Mouse (Mus musculus) liver, adult 2 months (tissue): ENCODE results near the gene Ccdc81. TPM values are rescaled to one million over a fixed set of nuclear protein-coding genes. Genes with fewer than 3 reads are reported as not detected.

Experiments
- DNase-seq: peaks from one replicate; pipeline ENCODE4 v3.0.0-alpha.2; 2011; ENCODE audit warnings: low read depth, low spot score; ENCODE audit errors: extremely low read depth
- H3K27ac ChIP-seq: fragments of 200-500 bp; replicated peaks from 2 replicates; pipeline ENCODE4 v1.5.1; 2012; ENCODE audit warnings: low read depth, mild to moderate bottlenecking, control low read depth, inconsistent platforms, low read length; ENCODE audit not compliant: insufficient read depth
- H3K27me3 ChIP-seq: fragments of 200-500 bp; 2 replicates; pipeline ENCODE4 v1.6.1; 2012; ENCODE audit warnings: mild to moderate bottlenecking, moderate library complexity, low read length, inconsistent platforms; ENCODE audit not compliant: control insufficient read depth, insufficient read depth
- H3K36me3 ChIP-seq: fragments of 200-500 bp; 2 replicates; pipeline ENCODE4 v1.6.1; 2012; ENCODE audit warnings: low read length, inconsistent platforms; ENCODE audit not compliant: control insufficient read depth, insufficient read depth
- H3K4me1 ChIP-seq: fragments of 200-500 bp; 2 replicates; pipeline ENCODE4 v1.6.1; 2011; ENCODE audit warnings: low read length; ENCODE audit not compliant: control insufficient read depth, insufficient read depth
- H3K4me3 ChIP-seq: fragments of 200-500 bp; 2 replicates; pipeline ENCODE4 v1.5.1; 2011; ENCODE audit warnings: low read depth, mild to moderate bottlenecking, control low read depth, low read length, moderate library complexity; ENCODE audit not compliant: insufficient read depth
- H3K79me2 ChIP-seq: fragments of 200-500 bp; 2 replicates; pipeline ENCODE4 v1.6.1; 2012; ENCODE audit warnings: inconsistent platforms, mild to moderate bottlenecking, low read length, moderate library complexity; ENCODE audit not compliant: control insufficient read depth, insufficient read depth
- H3K9ac ChIP-seq: fragments of 200-500 bp; 2 replicates; pipeline ENCODE4 v1.6.1; 2012; ENCODE audit warnings: low read depth, mild to moderate bottlenecking, control low read depth, inconsistent platforms, low read length
- CTCF ChIP-seq: fragments of 200-500 bp; IDR thresholded peaks from 2 replicates; pipeline ENCODE4 v1.5.1; 2011; ENCODE audit warnings: low read depth, low read length, control low read depth
- POLR2A ChIP-seq: fragments of 200-500 bp; IDR thresholded peaks from 2 replicates; pipeline ENCODE4 v1.6.1; 2011; ENCODE audit warnings: low read length, control low read depth; ENCODE audit not compliant: insufficient read depth; ENCODE audit errors: extremely low read depth
- WGBS: fragments of 180-500 bp; shearing (Covaris S2); methylation state at CpG from one replicate; pipeline ENCODE4 v1.1.7; 2018; 5-methylcytosine and 5-hydroxymethylcytosine counted together
- polyA plus RNA-seq: library from polyadenylated mRNA; depleted of rRNA; stranded (reverse); fragments of >200 nt; gene quantifications from 2 replicates; pipeline ENCODE4 v1.2.3, GENCODE M21; 2012
- total RNA-seq: library from RNA; depleted of rRNA; stranded (reverse); fragments of >200 nt; gene quantifications from 2 replicates; pipeline ENCODE4 v1.2.3, GENCODE M21; 2014

The Ccdc81 gene
- total and polyA plus RNA-seq, 2 experiments: not detected

DNA sequence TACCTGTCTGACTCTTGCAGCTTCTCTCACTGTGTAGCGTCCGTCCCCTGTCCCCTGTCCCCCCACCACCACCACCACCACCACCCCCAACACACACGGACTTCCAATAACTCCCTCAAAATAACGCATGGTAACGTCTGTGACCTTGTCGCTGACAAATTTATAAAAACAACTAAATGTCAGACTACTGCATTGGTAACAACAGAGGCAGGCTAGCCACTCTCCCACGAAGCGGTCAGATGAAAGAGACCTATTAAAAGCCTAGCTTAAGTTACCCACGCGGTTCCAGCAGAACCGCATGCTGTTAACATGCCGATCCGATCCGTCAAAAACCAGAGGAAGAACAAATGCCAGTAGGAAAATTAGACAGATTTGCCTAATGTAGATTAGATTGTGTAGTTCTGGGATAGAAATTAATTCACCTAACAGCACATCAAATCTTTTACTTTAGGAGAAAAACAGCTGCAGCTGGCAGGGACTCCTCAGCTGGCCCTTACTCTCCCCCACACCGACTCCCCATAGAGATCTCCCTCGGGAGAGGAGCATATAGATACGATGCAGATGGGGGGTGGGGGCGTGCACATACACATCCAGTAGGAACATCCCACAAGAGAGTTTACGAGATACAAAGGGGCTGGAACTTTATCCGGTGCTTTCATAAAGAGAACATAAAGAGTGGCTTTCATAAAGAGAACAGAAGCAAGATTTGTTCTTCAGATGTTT, 5.6 kb upstream of the Ccdc81 start:
- Histone ChIP-seq H3K79me2 (no peaks in the 10 kb centered on the region), H3K4me1 (no peaks in the 10 kb centered on the region), H3K4me3 (no peak overlapping the region), H3K36me3 (no peaks in the 10 kb centered on the region), H3K9ac (no peak overlapping the region), H3K27ac (no peak overlapping the region), H3K27me3 (no peaks in the 10 kb centered on the region)
- DNase-seq: no peak
- TF ChIP-seq CTCF (no peak), POLR2A (no peak)
- WGBS: 78% methylated on average over 20 of the region's 20 CpGs

DNA sequence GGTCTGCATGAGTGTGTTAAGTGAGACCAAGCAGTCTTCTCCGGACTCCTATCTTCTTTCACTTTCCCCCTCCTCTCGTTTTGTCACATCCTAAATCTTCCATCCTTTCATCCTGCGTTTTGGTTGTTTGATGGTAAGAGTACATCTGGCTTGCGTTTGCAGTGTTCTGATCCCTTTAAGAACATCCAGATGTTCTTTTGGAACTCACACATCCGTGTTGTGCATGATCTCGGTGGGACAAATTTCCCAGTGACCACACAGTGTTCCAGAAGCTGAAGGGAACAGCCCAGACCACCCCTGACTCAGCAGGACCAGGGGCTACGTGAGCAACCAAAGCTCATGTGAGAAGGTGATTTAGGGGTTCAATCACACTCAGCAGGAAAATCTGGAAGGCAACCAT, 5.0 kb upstream of the Ccdc81 start:
- H3K4me1 ChIP-seq: no peaks in the 10 kb centered on the region
- no peak for TF ChIP-seq CTCF
- no peak for TF ChIP-seq POLR2A
- no peak for DNase-seq
- no peak overlapping the region for H3K9ac ChIP-seq
- no peak overlapping the region for H3K4me3 ChIP-seq
- H3K79me2 ChIP-seq: no peaks in the 10 kb centered on the region
- no peaks in the 10 kb centered on the region for H3K27me3 ChIP-seq
- no peaks in the 10 kb centered on the region for H3K36me3 ChIP-seq
- H3K27ac ChIP-seq: no peak overlapping the region
- WGBS: 68% methylated on average over 7 of the region's 7 CpGs

DNA sequence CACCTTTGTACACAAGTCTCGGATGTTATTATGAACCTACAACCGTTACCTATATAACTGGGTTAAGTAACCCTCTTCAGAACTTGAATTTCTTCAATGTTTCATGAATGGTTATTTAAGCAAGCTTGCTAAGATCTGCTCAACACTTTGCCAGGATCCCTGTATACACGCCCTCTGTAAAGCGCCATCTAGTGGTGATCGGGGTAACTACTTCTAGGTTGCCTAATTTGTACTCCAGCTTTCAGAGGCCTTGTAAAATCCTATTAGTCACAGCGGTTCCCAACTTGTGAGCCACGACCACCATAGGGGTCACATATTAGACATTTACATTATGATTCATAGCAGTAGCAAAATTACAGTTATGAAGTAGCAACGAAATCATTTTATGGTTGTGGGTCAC, 4.5 kb upstream of the Ccdc81 start:
- no peaks in the 10 kb centered on the region for H3K27me3 ChIP-seq
- no peaks in the 10 kb centered on the region for H3K4me1 ChIP-seq
- H3K27ac ChIP-seq: no peak overlapping the region
- no peaks in the 10 kb centered on the region for H3K79me2 ChIP-seq
- H3K4me3 ChIP-seq: no peak overlapping the region
- no peaks in the 10 kb centered on the region for H3K36me3 ChIP-seq
- no peak overlapping the region for H3K9ac ChIP-seq
- TF ChIP-seq POLR2A (no peak), CTCF (peak; percentile 61)
- peak; percentile 54 for DNase-seq
- WGBS: 30% methylated on average over 8 of the region's 8 CpGs

DNA sequence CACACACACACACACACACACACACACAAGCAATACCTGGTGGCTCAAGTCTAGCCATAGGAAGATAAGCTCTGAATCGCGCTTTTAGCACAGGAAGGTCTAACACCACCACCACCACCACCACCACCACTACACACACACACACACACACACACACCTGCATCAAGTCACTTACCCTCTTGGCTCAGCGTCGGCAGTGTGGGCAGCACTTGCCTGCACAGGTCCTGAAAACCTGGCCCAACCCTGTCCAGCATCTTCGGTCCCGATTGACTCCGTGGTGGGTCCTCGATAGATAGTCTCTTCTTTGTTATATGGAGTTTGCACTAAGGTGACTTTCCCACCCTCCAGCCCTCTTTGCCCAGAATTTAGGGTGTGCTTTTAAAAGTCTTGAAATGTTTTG, 422 bp downstream of the Ccdc81 start:
- no peaks in the 10 kb centered on the region for H3K36me3 ChIP-seq
- H3K9ac ChIP-seq: no peak overlapping the region
- no peak for DNase-seq
- no peaks in the 10 kb centered on the region for H3K79me2 ChIP-seq
- H3K4me1 ChIP-seq: no peaks in the 10 kb centered on the region
- no peak overlapping the region for H3K4me3 ChIP-seq
- H3K27ac ChIP-seq: no peak overlapping the region
- H3K27me3 ChIP-seq: no peaks in the 10 kb centered on the region
- TF ChIP-seq CTCF (no peak), POLR2A (no peak)
- 85% methylated on average over 8 of the region's 8 CpGs for WGBS

DNA sequence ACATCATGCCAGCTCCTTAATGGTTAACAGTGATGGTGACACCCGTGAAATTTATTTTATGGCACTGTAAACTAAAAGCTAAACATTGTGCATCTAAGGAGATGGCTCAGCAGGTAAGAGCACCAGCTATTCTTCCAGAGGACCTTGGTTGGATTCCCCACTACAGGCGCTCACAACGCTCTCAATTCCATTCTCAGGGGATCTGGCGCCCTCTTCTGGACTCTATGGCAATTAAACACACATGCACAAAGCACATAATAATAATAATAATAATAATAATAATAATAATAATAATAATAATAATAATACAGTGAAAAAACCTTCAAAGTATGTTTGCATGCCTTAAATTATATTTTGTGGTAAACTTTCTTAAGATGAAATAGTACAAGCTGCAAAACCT, 11.6 kb downstream of the Ccdc81 start:
- no peak overlapping the region for H3K4me3 ChIP-seq
- 40% methylated on average over 4 of the region's 4 CpGs for WGBS
- H3K9ac ChIP-seq: no peak overlapping the region
- H3K4me1 ChIP-seq: no peaks in the 10 kb centered on the region
- no peak for DNase-seq
- H3K27me3 ChIP-seq: no peaks in the 10 kb centered on the region
- no peaks in the 10 kb centered on the region for H3K36me3 ChIP-seq
- H3K27ac ChIP-seq: no peak overlapping the region
- TF ChIP-seq POLR2A (no peak), CTCF (no peak)
- H3K79me2 ChIP-seq: no peaks in the 10 kb centered on the region

DNA sequence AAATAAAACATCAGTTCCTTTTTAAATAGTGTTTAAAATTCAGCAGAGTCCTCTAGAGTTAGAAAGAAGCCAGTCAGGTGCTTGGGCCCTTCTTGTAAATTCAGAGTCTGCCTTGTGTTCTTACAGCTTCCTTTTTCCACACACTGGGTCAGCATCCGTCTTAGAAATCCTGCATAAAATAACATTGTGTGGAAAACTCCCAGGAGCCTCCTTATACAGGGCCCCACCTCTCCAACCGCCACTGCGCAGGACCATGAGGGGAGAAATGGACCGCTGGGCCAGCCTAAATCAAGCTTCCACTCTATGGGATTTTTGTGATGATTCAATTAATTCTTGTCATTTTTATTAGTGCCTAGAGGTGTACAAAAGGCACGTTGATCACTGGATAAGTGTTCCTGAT, 12.0 kb downstream of the Ccdc81 start:
- H3K27ac ChIP-seq: no peak overlapping the region
- WGBS: 84% methylated on average over 5 of the region's 5 CpGs
- no peak overlapping the region for H3K4me3 ChIP-seq
- DNase-seq: no peak
- no peaks in the 10 kb centered on the region for H3K36me3 ChIP-seq
- H3K79me2 ChIP-seq: no peaks in the 10 kb centered on the region
- no peak overlapping the region for H3K9ac ChIP-seq
- no peaks in the 10 kb centered on the region for H3K27me3 ChIP-seq
- H3K4me1 ChIP-seq: no peaks in the 10 kb centered on the region
- TF ChIP-seq CTCF (no peak), POLR2A (no peak)
